16 mouse cellular contexts compared by ENCODE assay signal in genomic region chr1:60482881-60483280, GRCm38 (mm10).
"Had no signal": no experiment of that assay in that cellular context is flagged by ENCODE, and none has a peak within 500 bp of the region (broad histone marks: within the 10 kb centered on the region; RNA-seq: fewer than 3 reads in every experiment).

No protein-coding gene starts in this region.

- H3K9me3 ChIP-seq: limb, embryonic 13.5 days; midbrain, embryonic 10.5 days; neural tube, embryonic 13.5 days; stomach, embryonic 15.5 days had no signal

- H3K4me3 ChIP-seq: limb, embryonic 13.5 days; midbrain, embryonic 10.5 days; myocyte; neural tube, embryonic 13.5 days; stomach, embryonic 15.5 days had no signal

- H3K9ac ChIP-seq: limb, embryonic 13.5 days; liver, embryonic 14.5 days; lung, embryonic 14.5 days; neural tube, embryonic 13.5 days; stomach, embryonic 15.5 days had no signal

- H3K27ac ChIP-seq: limb, embryonic 13.5 days; liver, embryonic 14.5 days; midbrain, embryonic 10.5 days; neural tube, embryonic 13.5 days; stomach, embryonic 15.5 days had no signal

- H3K4me1 ChIP-seq: limb, embryonic 13.5 days; midbrain, embryonic 10.5 days; neural tube, embryonic 13.5 days; stomach, embryonic 15.5 days had no signal

- H3K27me3 ChIP-seq: limb, embryonic 13.5 days; neural tube, embryonic 13.5 days; stomach, embryonic 15.5 days had no signal

- DNase-seq: kidney, adult 18-20 months; kidney, postnatal 10 days; kidney, postnatal 4 days; left cerebral cortex, postnatal 4 days; lung, embryonic 14.5 days; lung, postnatal 10 days; midbrain, embryonic 14.5 days; retina, postnatal 1 day; thymus, adult 2 months; thymus, postnatal 25 days had no signal

- H3K4me2 ChIP-seq: limb, embryonic 13.5 days; lung, embryonic 14.5 days; neural tube, embryonic 13.5 days; stomach, embryonic 15.5 days had no signal
